Mouse (Mus musculus): ENCODE results near the gene Csnk1g1. TPM values are rescaled to one million over a fixed set of nuclear protein-coding genes. Genes with fewer than 3 reads are reported as not detected.

Csnk1g1 gene
- total RNA-seq, 1 experiment, result 23.5 TPM

DNA sequence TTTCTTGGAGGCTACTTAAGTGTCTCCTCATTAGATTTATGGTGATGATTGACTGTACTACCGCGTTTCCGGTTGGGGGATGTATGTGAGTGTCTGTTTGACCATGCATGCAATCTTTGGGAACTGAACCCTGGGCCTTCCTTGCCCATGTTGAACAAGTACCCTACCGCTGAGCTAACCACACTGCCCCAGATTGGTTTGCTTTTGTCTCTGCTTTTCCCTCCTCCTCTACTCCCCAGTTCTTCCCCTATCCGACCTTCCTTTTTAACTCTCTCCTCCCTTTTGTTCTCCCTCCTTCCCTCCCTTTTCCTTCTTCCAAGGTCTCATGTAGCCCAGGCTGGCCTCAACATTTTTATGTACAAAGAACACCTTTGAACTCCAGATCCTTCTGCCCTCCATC, 17.6 kb upstream of the Csnk1g1 start:
- in situ Hi-C loops (cut with MboI; ENCODE audit: low sequenced_read_pairs in 2 of 2, unreplicated experiment in 2 of 2), result no loop called here
- DNase-seq (ENCODE audit: low read depth, low spot score), result no peak
- no peak overlapping the region for H3K27ac ChIP-seq (ENCODE audit: insufficient read depth, low read depth, low read length, poor library complexity, severe bottlenecking)
- H3K9me3 ChIP-seq (ENCODE audit: control insufficient read depth, insufficient read depth, low read depth, low read length), result no peaks in the 10 kb centered on the region
- TF ChIP-seq ZC3H11A (IDR thresholded peaks at IDR 0.05; ENCODE audit: borderline replicate concordance, low read depth, low read length) (no peak), CHD2 (IDR thresholded peaks at IDR 0.05; ENCODE audit: low read depth, low read length) (no peak), HCFC1 (IDR thresholded peaks at IDR 0.05; ENCODE audit: borderline replicate concordance, insufficient read depth, low read length) (no peak), ZNF384 (IDR thresholded peaks at IDR 0.05; ENCODE audit: low read depth, low read length) (no peak), MAFK (IDR thresholded peaks at IDR 0.05; ENCODE audit: insufficient read depth, low read depth, low read length) (no peak)
- peak overlapping the region; percentile 39; the same call in 1 of the 2 replicates for H3K9ac ChIP-seq (ENCODE audit: insufficient read depth, low read depth, low read length, poor library complexity, severe bottlenecking)
- peak overlapping the region; percentile 62 to 86 for H3K4me3 ChIP-seq (ENCODE audit: insufficient read depth in 1 of 2, low read depth in 1 of 2, low read length in 2 of 2, poor library complexity in 1 of 2, severe bottlenecking in 1 of 2)
- no peaks in the 10 kb centered on the region; a peak in 1 of 4 replicates for H3K4me1 ChIP-seq (ENCODE audit: control insufficient read depth in 2 of 2, insufficient read depth in 2 of 2, low read length in 2 of 2, poor library complexity in 1 of 2)
- H3K36me3 ChIP-seq (ENCODE audit: control insufficient read depth, insufficient read depth, low read length, poor library complexity, severe bottlenecking), result no peaks in the 10 kb centered on the region; the same call in none of the 2 replicates

- no peaks in the 10 kb centered on the region for H3K4me1 ChIP-seq (ENCODE audit: control insufficient read depth in 2 of 2, insufficient read depth in 2 of 2, low read length in 2 of 2, poor library complexity in 1 of 2)
- in situ Hi-C loops (cut with MboI; ENCODE audit: low sequenced_read_pairs in 2 of 2, unreplicated experiment in 2 of 2), result no loop called here
- peaks cover 2% of the 10 kb centered on the region for H3K36me3 ChIP-seq (ENCODE audit: control insufficient read depth, insufficient read depth, low read length, poor library complexity, severe bottlenecking)
These were observed 11.7 kb upstream of the Csnk1g1 start for GRCm38 (mm10) chr9:65896977-65897376.

DNA sequence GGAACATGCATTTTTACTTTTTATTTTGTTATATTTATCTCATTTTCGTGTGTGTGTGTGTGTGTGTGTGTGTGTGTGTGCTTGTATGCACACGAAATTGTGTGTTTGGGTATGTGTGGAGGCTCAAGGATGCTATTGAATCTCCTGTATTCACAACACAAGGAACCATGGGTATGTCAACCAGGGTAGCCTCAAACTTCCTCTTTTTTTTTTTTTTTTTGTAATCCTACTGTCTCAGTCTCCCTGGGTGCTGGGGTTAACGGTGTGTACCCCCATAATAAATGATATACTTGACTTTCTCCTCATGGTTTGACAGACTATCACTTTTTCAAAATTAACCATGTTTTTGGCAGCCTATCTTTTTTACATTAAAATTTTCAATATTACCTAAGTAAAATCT, 5.8 kb upstream of the Csnk1g1 start:
- Histone ChIP-seq H3K36me3 (ENCODE audit: control insufficient read depth, insufficient read depth, low read length, poor library complexity, severe bottlenecking) (no peaks in the 10 kb centered on the region), H3K4me3 (ENCODE audit: insufficient read depth in 1 of 2, low read depth in 1 of 2, low read length in 2 of 2, poor library complexity in 1 of 2, severe bottlenecking in 1 of 2) (no peak overlapping the region), H3K9ac (ENCODE audit: insufficient read depth, low read depth, low read length, poor library complexity, severe bottlenecking) (no peak overlapping the region), H3K9me3 (ENCODE audit: control insufficient read depth, insufficient read depth, low read depth, low read length) (no peaks in the 10 kb centered on the region), H3K4me1 (ENCODE audit: control insufficient read depth in 2 of 2, insufficient read depth in 2 of 2, low read length in 2 of 2, poor library complexity in 1 of 2) (no peaks in the 10 kb centered on the region), H3K27ac (ENCODE audit: insufficient read depth, low read depth, low read length, poor library complexity, severe bottlenecking) (no peak overlapping the region)
- no peak for TF ChIP-seq CHD2 (IDR thresholded peaks at IDR 0.05; ENCODE audit: low read depth, low read length)
- TF ChIP-seq HCFC1 (IDR thresholded peaks at IDR 0.05; ENCODE audit: borderline replicate concordance, insufficient read depth, low read length), result no peak
- TF ChIP-seq ZNF384 (IDR thresholded peaks at IDR 0.05; ENCODE audit: low read depth, low read length), result no peak
- no peak for TF ChIP-seq ZC3H11A (IDR thresholded peaks at IDR 0.05; ENCODE audit: borderline replicate concordance, low read depth, low read length)
- TF ChIP-seq MAFK (IDR thresholded peaks at IDR 0.05; ENCODE audit: insufficient read depth, low read depth, low read length), result no peak
- in situ Hi-C loops (cut with MboI; ENCODE audit: low sequenced_read_pairs in 2 of 2, unreplicated experiment in 2 of 2), result no loop called here
- no peak for DNase-seq (ENCODE audit: low read depth, low spot score)

More at GRCm38 (mm10) chr9:65896977-65897376, 11.7 kb upstream of the Csnk1g1 start:
- Histone ChIP-seq H3K9me3 (ENCODE audit: control insufficient read depth, insufficient read depth, low read depth, low read length) (no peaks in the 10 kb centered on the region), H3K27ac (ENCODE audit: insufficient read depth, low read depth, low read length, poor library complexity, severe bottlenecking) (no peak overlapping the region), H3K4me3 (ENCODE audit: insufficient read depth in 1 of 2, low read depth in 1 of 2, low read length in 2 of 2, poor library complexity in 1 of 2, severe bottlenecking in 1 of 2) (no peak overlapping the region), H3K9ac (ENCODE audit: insufficient read depth, low read depth, low read length, poor library complexity, severe bottlenecking) (no peak overlapping the region)
- TF ChIP-seq ZNF384 (IDR thresholded peaks at IDR 0.05; ENCODE audit: low read depth, low read length) (no peak), ZC3H11A (IDR thresholded peaks at IDR 0.05; ENCODE audit: borderline replicate concordance, low read depth, low read length) (no peak), CHD2 (IDR thresholded peaks at IDR 0.05; ENCODE audit: low read depth, low read length) (no peak), MAFK (IDR thresholded peaks at IDR 0.05; ENCODE audit: insufficient read depth, low read depth, low read length) (no peak), HCFC1 (IDR thresholded peaks at IDR 0.05; ENCODE audit: borderline replicate concordance, insufficient read depth, low read length) (no peak)
- DNase-seq (ENCODE audit: low read depth, low spot score), result no peak

DNA sequence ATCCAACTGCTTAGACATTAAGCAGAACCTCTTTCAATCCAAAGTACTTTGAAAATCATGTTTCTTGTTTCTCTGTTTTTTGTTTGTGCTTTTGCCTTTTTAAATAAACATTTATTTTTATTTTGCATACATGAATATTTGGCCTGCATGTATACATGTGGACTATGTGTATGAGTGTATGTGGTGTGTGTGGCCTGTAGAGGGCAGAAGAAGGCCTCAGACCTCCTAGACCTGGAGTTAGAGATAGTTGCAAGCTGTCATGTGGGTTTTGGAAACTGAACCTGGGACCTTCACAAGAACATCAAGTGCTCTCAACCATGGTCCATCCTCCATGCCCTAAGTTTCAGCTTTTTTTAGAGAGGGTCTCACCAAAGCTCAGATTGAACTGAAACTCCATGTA, 5.3 kb upstream of the Csnk1g1 start:
- Histone ChIP-seq H3K4me1 (ENCODE audit: control insufficient read depth in 2 of 2, insufficient read depth in 2 of 2, low read length in 2 of 2, poor library complexity in 1 of 2) (no peaks in the 10 kb centered on the region), H3K36me3 (ENCODE audit: control insufficient read depth, insufficient read depth, low read length, poor library complexity, severe bottlenecking) (no peaks in the 10 kb centered on the region), H3K9me3 (ENCODE audit: control insufficient read depth, insufficient read depth, low read depth, low read length) (no peaks in the 10 kb centered on the region), H3K9ac (ENCODE audit: insufficient read depth, low read depth, low read length, poor library complexity, severe bottlenecking) (no peak overlapping the region), H3K27ac (ENCODE audit: insufficient read depth, low read depth, low read length, poor library complexity, severe bottlenecking) (no peak overlapping the region), H3K4me3 (ENCODE audit: insufficient read depth in 1 of 2, low read depth in 1 of 2, low read length in 2 of 2, poor library complexity in 1 of 2, severe bottlenecking in 1 of 2) (no peak overlapping the region)
- TF ChIP-seq ZC3H11A (IDR thresholded peaks at IDR 0.05; ENCODE audit: borderline replicate concordance, low read depth, low read length) (no peak), ZNF384 (IDR thresholded peaks at IDR 0.05; ENCODE audit: low read depth, low read length) (no peak)
- no peak for DNase-seq (ENCODE audit: low read depth, low spot score)
- in situ Hi-C loops (cut with MboI; ENCODE audit: low sequenced_read_pairs in 2 of 2, unreplicated experiment in 2 of 2), result no loop called here

GRCm38 (mm10) chr9:65909301-65909801, 627 bp downstream of the Csnk1g1 start:
- peak; percentile 35 for DNase-seq (ENCODE audit: low read depth, low spot score)
- TF ChIP-seq HCFC1 (IDR thresholded peaks at IDR 0.05; ENCODE audit: borderline replicate concordance, insufficient read depth, low read length) (no peak), ZNF384 (IDR thresholded peaks at IDR 0.05; ENCODE audit: low read depth, low read length) (no peak), CHD2 (IDR thresholded peaks at IDR 0.05; ENCODE audit: low read depth, low read length) (no peak), MAFK (IDR thresholded peaks at IDR 0.05; ENCODE audit: insufficient read depth, low read depth, low read length) (no peak), ZC3H11A (IDR thresholded peaks at IDR 0.05; ENCODE audit: borderline replicate concordance, low read depth, low read length) (no peak)
- H3K36me3 ChIP-seq (ENCODE audit: control insufficient read depth, insufficient read depth, low read length, poor library complexity, severe bottlenecking), result no peaks in the 10 kb centered on the region
- peak overlapping the region; percentile 88 for H3K9ac ChIP-seq (ENCODE audit: insufficient read depth, low read depth, low read length, poor library complexity, severe bottlenecking)
- in situ Hi-C loops (cut with MboI; ENCODE audit: low sequenced_read_pairs in 2 of 2, unreplicated experiment in 2 of 2), result no loop called here
- H3K9me3 ChIP-seq (ENCODE audit: control insufficient read depth, insufficient read depth, low read depth, low read length), result no peaks in the 10 kb centered on the region
- peak overlapping the region; percentile 61 to 91 for H3K4me3 ChIP-seq (ENCODE audit: insufficient read depth in 1 of 2, low read depth in 1 of 2, low read length in 2 of 2, poor library complexity in 1 of 2, severe bottlenecking in 1 of 2)
- peak overlapping the region; percentile 64 for H3K27ac ChIP-seq (ENCODE audit: insufficient read depth, low read depth, low read length, poor library complexity, severe bottlenecking)
- no peaks in the 10 kb centered on the region for H3K4me1 ChIP-seq (ENCODE audit: control insufficient read depth in 2 of 2, insufficient read depth in 2 of 2, low read length in 2 of 2, poor library complexity in 1 of 2)
